Mouse (Mus musculus) hindbrain, embryonic 16.5 days (tissue): ENCODE measurements at regions not wholly inside any gene's neighbourhood (a gene's known extent, or its start where the extent isn't known, plus 50 kb on each side); places are given as distances from the start of the nearest gene placed in this dataset.
A peak's percentile ranks its signal among the peaks of the same experiment; 100 is the strongest.

Experiments used
- ATAC-seq: fragments of 200-750 bp; cut with Nextera tagmentation; 2 replicates; pipeline ENCODE4 v1.8.0; 2017; ENCODE audit warnings: moderate TSS enrichment, moderate library complexity
- H3K27ac ChIP-seq: fragments of 300-500 bp; sonication (generic); 2 replicates; pipeline ENCODE4 v1.5.1; 2014; ENCODE audit warnings: low read depth, mild to moderate bottlenecking, control low read depth, low read length, moderate library complexity
- H3K27me3 ChIP-seq: fragments of 300-500 bp; sonication (generic); replicated peaks from 2 replicates; pipeline ENCODE4 v1.6.1; 2014; ENCODE audit warnings: low read length; ENCODE audit not compliant: control insufficient read depth, insufficient read depth
- H3K36me3 ChIP-seq: fragments of 300-500 bp; sonication (generic); 2 replicates; pipeline ENCODE4 v1.6.1; 2014; ENCODE audit warnings: mild to moderate bottlenecking, low read length, moderate library complexity, mixed read lengths; ENCODE audit not compliant: control insufficient read depth, insufficient read depth
- H3K4me1 ChIP-seq: fragments of 300-500 bp; sonication (generic); 2 replicates; pipeline ENCODE4 v1.6.1; 2014; ENCODE audit warnings: low read depth, low read length; ENCODE audit not compliant: control insufficient read depth, insufficient read depth
- H3K4me2 ChIP-seq: fragments of 300-500 bp; sonication (generic); 2 replicates; pipeline ENCODE4 v1.6.1; 2014; ENCODE audit warnings: mild to moderate bottlenecking, low read length, control low read depth, moderate library complexity
- H3K4me3 ChIP-seq: fragments of 300-500 bp; sonication (generic); 2 replicates; pipeline ENCODE4 v1.5.1; 2014; ENCODE audit warnings: mild to moderate bottlenecking, low read length, control low read depth, moderate library complexity
- H3K9ac ChIP-seq: fragments of 300-500 bp; sonication (generic); 2 replicates; pipeline ENCODE4 v1.6.1; 2014; ENCODE audit warnings: low read depth, mild to moderate bottlenecking, control low read depth, low read length, moderate library complexity
- H3K9me3 ChIP-seq: fragments of 300-500 bp; sonication (generic); 2 replicates; pipeline ENCODE4 v1.6.1; 2014; ENCODE audit warnings: mild to moderate bottlenecking, low read length, moderate library complexity; ENCODE audit not compliant: control insufficient read depth
- WGBS: fragments of 180-500 bp; shearing (Covaris S2); extraction: QIAGEN DNeasy Blood & Tissue Kit; methylation state at CpG from one replicate; pipeline ENCODE4 v1.1.7; 2014; 5-methylcytosine and 5-hydroxymethylcytosine counted together

DNA sequence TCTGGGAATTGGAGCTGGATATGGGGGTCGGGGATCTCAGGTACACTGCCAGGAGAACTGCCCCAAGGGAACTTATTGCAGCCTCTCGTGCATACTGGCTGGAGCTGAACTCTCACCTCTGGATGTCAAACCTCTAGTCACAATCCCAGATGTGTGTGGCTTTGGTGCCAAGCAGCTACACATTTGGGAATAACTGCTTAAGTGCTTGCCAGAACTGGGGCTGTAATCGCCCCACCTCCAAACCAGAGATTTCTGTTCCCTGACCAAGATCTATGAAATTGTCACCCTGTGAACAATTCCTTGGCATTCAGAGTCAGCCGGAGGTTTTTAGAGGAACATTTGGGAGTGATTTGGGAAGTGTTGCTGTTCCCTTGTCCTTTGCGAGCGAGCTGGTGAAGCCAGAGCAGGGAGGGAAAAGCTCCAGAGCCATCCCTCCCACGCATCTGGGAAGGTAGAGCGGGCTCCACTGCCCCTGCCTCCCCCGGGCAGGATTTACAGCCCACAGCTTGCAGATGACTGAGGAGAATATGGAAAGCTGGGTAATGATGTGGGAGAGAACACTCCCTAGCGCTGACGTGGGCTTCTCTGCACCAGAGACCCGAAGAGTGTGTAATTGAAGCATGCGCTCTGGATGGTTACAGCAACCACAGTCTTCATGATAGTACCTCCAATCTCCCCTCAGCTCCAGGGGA lies 336.1 kb downstream of the Rps24 start:
- Histone ChIP-seq H3K4me3 (no peak overlapping the region), H3K27me3 (no peaks in the 10 kb centered on the region), H3K4me2 (no peak overlapping the region), H3K9ac (peak overlapping the region; percentile 29; the same call in 1 of the 2 replicates), H3K36me3 (no peaks in the 10 kb centered on the region), H3K27ac (no peak overlapping the region), H3K9me3 (no peaks in the 10 kb centered on the region), H3K4me1 (peaks cover 23% of the 10 kb centered on the region)
- 63% methylated on average over 13 of the region's 13 CpGs for WGBS
- ATAC-seq, result no peak

DNA sequence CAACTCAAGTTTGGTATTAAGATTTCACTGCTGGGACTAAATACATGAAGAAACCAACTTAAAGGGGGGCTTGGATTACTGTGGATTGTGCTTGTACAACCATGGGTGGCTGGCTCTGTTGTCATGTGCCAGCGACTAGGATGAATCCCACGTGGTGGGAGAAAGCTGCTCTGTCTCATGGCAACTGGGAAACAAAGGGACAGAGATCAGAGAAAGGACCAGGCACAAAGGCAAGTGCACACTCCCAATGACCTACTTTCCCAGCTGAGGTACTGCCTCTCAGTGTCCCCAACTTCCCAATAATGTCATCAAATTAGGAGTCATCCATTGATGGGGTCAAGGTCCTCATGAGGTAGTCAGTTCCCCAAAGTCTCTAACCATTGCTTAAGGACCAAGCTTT lies 337.4 kb downstream of the Rps24 start:
- Histone ChIP-seq H3K9ac (no peak overlapping the region), H3K4me1 (peaks cover 27% of the 10 kb centered on the region), H3K27me3 (no peaks in the 10 kb centered on the region), H3K9me3 (no peaks in the 10 kb centered on the region), H3K4me3 (no peak overlapping the region), H3K27ac (no peak overlapping the region), H3K36me3 (no peaks in the 10 kb centered on the region), H3K4me2 (no peak overlapping the region)
- 28% methylated on average over 2 of the region's 2 CpGs for WGBS
- ATAC-seq, result no peak

DNA sequence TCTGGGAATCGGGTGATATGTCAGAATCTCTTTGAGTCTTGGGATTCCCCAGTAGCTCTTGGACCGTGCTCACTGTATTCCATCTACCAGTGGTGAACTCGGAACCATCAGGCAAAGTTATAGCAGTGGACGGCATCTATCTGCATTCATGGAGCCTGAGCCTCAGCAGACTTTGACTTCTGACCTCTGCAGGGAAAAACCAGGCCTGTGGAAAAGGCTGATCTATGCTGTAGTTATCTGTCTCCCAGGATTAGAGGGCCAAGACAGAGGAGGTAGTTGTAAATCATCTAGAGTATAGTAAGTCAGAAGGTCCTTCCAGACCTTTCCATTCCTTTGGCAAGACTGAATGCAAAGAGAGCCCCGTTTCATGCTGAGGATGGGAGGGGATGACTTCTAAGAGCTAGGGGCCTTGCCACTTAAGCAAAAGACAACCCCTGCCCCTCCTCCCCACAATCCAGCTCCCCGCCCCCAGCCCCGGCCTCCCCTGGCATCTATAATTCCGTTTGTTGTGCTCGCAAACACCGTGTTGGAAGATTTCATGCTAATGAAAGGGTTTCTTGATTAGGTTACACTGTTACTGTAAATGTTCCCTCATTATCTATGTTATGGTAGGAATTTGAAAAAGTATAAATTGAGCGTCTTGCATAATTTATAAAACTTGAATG lies 338.9 kb downstream of the Rps24 start:
- ATAC-seq, result no peak
- H3K4me3 ChIP-seq, result no peak overlapping the region
- peaks cover 34% of the 10 kb centered on the region for H3K4me1 ChIP-seq
- H3K27me3 ChIP-seq, result no peaks in the 10 kb centered on the region
- no peak overlapping the region for H3K4me2 ChIP-seq
- peak overlapping the region; percentile 87 for H3K27ac ChIP-seq
- no peaks in the 10 kb centered on the region for H3K9me3 ChIP-seq
- no peak overlapping the region for H3K9ac ChIP-seq
- H3K36me3 ChIP-seq, result no peaks in the 10 kb centered on the region
- 32% methylated on average over 11 of the region's 11 CpGs for WGBS

DNA sequence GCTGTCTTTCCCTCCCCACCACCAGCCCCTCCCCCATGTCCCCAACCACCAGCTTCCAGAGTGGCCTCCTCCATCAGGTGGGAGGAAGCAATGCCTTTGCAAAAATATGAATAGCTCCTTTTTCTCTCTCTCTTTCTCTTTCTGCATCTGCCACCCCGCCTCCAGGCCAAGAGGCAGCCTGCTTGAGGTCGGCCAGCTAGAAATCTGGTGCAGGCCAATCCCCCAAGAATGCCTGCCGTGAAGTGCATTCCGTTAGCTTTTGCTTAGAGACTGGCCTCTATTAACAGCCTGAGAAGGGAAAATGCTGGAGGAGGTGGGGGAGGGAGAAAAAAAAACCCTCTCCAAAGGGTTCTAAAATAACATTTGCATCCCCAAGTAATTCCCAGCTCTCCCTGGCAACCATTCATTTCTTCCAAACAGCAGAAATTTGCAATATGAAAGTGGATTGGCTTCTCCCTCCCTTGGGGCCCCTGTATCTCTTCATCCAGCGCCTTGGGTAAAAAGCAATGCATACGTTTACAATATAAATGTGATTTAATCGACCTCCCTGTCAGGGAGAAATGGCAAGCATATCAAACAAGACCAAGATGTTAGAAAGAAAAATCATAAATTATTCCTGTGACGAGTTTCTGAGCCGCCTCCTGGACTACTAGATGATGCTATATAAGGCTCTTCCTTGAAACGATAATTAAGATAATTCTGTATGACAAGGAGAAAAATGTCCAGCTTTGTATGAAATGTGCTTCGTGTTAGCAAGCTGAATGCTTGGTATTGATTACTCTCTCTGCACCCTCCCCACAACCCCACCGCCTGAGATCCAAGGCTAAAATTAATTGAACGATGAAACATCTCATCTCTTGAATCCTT lies 339.8 kb downstream of the Rps24 start:
- Histone ChIP-seq H3K27ac (peak overlapping the region; percentile 87), H3K36me3 (no peaks in the 10 kb centered on the region), H3K4me3 (no peak overlapping the region), H3K27me3 (no peaks in the 10 kb centered on the region), H3K4me2 (no peak overlapping the region), H3K9ac (peak overlapping the region; percentile 29), H3K4me1 (peaks cover 34% of the 10 kb centered on the region), H3K9me3 (no peaks in the 10 kb centered on the region)
- 7% methylated on average over 13 of the region's 13 CpGs for WGBS
- ATAC-seq, result peak; percentile 48

DNA sequence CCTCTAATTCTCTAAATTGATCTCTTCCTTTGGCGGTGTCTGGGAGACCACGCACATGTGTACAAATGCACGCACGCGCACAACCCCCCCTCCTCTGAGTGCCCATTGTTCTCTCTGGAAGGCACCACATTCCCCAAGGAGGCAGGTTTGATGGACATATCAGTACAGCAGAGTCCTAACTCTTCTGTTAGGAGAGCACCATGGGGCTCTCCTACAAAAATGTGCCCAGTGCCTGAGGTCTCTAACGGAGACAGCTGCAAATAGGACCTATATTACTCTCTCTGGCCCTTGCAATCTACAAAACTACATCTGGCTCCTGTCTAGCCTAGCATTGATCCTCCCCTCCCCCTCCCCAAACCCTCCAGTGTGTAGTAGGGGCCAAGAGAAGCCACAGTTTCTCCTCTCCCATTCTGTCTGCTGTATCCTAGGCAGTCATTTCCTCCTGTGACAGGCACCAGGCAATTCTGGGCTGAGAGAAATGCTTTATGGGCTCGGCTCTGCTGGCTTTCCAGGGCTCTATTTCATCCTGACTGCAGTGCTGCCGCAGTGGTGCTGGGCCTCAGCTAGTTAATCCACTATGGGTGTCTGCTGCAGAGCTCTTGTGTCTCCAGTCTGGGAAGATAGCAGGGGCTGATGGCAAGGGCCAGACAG lies 340.6 kb downstream of the Rps24 start:
- peak overlapping the region; percentile 36 for H3K9ac ChIP-seq
- 9% methylated on average over 8 of the region's 8 CpGs for WGBS
- H3K9me3 ChIP-seq, result no peaks in the 10 kb centered on the region
- H3K4me2 ChIP-seq, result no peak overlapping the region
- peak; percentile 66 for ATAC-seq
- peak overlapping the region; percentile 87 for H3K27ac ChIP-seq
- H3K27me3 ChIP-seq, result no peaks in the 10 kb centered on the region
- H3K4me1 ChIP-seq, result peaks cover 34% of the 10 kb centered on the region
- no peaks in the 10 kb centered on the region for H3K36me3 ChIP-seq
- H3K4me3 ChIP-seq, result no peak overlapping the region

DNA sequence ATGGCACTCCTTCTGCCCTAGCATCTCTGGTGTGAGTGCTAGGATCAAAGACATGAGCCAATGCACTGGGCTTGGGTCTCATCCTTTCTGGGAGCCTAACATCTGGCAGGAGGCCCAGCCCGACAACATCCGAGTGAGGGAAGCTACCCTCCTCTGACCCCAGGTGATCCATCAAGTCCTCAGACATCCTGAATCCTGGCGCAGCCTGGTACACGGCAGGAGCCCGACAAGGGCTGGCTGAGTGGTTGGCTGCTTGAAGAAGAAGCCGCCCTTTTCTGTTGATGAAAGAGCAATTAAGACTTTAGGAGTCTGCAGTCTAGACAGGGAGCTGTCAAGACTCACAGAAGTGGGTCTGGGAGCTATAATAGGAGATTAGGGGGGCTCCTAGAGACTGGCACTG lies 342.1 kb downstream of the Rps24 start:
- Histone ChIP-seq H3K9ac (no peak overlapping the region), H3K4me3 (no peak overlapping the region), H3K9me3 (no peaks in the 10 kb centered on the region), H3K27ac (peak overlapping the region; percentile 87; the same call in 1 of the 2 replicates), H3K4me1 (peaks cover 41% of the 10 kb centered on the region), H3K27me3 (no peaks in the 10 kb centered on the region), H3K4me2 (no peak overlapping the region), H3K36me3 (no peaks in the 10 kb centered on the region)
- ATAC-seq, result no peak
- 17% methylated on average over 6 of the region's 6 CpGs for WGBS

DNA sequence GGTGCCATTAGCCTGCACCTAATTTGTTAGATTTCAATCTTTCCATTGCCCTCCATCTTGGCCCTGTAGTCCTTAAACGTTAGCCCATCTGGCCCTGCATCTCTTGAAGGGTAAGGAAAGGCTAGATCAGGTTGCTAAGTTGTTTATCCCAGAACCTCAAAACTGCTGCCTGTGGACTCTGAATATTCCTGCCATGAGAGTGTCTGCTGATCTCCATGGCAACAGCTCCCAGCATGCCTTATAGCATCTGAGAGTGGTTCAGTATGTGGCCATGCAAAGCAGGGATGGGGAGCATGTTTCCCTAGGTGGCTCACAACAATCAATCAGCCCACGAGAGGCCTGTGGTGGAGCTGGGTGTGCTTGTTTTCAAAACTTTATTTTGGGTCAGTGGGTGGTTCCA lies 346.3 kb downstream of the Rps24 start:
- Histone ChIP-seq H3K4me3 (no peak overlapping the region), H3K9me3 (no peaks in the 10 kb centered on the region), H3K4me2 (no peak overlapping the region), H3K27ac (no peak overlapping the region), H3K27me3 (no peaks in the 10 kb centered on the region), H3K9ac (no peak overlapping the region), H3K4me1 (peaks cover 16% of the 10 kb centered on the region), H3K36me3 (no peaks in the 10 kb centered on the region)
- ATAC-seq, result no peak
- 10% methylated on average over 2 of the region's 2 CpGs for WGBS

DNA sequence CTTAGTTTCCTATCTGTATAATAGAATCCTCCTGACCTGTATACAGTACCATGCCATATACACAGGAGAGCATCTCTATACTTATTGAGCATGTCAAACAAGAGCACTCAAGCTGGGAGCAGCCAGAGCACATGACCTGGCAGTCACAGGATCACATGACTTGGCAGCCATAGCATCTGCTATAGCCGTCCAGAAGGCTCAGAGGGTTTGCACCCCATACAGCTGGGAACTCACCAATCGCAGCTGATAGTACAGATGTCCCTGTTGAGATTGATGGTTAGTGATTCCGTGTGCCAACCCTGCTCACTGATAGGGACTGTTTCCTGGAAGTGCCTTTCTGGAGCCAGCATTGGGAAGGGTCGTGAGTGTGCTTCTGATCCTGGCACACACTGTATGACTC lies 351.3 kb downstream of the Rps24 start:
- H3K4me2 ChIP-seq, result no peak overlapping the region
- H3K4me3 ChIP-seq, result no peak overlapping the region
- no peak for ATAC-seq
- H3K27me3 ChIP-seq, result no peaks in the 10 kb centered on the region
- no peaks in the 10 kb centered on the region for H3K9me3 ChIP-seq
- no peak overlapping the region for H3K9ac ChIP-seq
- H3K4me1 ChIP-seq, result peaks cover 26% of the 10 kb centered on the region
- H3K36me3 ChIP-seq, result no peaks in the 10 kb centered on the region
- H3K27ac ChIP-seq, result no peak overlapping the region
- 55% methylated on average over 4 of the region's 4 CpGs for WGBS

DNA sequence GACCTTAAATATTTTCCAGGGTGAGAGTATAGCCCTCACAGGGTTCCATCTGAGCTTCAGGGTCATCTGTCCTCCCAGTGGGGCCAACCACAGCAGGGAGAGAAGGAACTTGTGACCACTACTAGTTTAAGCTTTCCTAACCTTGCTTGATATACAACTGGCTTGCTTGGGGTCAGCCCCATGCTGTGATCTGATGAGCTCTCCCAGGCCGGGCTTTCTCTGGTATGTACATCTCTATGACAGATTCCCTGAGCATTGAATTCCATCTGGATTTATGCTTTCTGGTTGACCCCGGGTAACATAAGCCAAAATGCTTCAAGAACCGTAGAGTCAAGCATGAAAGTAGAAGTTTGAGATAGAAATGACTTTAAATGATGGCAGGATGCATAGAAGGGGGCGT lies 352.1 kb downstream of the Rps24 start:
- no peak overlapping the region for H3K9ac ChIP-seq
- no peak overlapping the region for H3K27ac ChIP-seq
- H3K27me3 ChIP-seq, result no peaks in the 10 kb centered on the region
- H3K4me3 ChIP-seq, result no peak overlapping the region
- ATAC-seq, result no peak
- no peaks in the 10 kb centered on the region for H3K9me3 ChIP-seq
- H3K36me3 ChIP-seq, result no peaks in the 10 kb centered on the region
- H3K4me2 ChIP-seq, result no peak overlapping the region
- whole genome bisulfite sequencing, result 68% methylated on average over 4 of the region's 4 CpGs
- peaks cover 23% of the 10 kb centered on the region for H3K4me1 ChIP-seq
